Mouse (Mus musculus): ENCODE measurements around the gene Cep78.

DNA sequence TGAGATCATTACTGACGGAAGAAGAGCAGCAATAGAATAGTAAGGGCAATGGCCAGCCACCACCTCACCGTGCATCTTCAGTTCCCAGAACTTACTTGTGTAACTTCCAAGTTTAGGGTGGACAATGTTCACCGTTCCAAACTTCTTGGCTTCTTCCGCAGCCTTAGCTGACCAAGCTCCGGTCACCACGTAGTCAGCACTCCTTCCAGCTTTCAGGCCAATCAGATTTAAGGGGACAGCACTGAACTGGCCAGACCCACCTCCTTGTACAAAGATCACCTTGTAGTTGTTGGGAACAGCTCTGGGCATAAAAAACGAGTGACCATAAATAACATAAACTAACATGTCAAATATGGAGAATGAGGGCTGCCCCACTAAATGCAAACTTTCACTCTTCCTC, 66.7 kb downstream of the Cep78 start:
- TF ChIP-seq CTCF (IDR thresholded peaks at IDR 0.05), result no peak
- no peak for TF ChIP-seq POLR2A (IDR thresholded peaks at IDR 0.05; ENCODE audit: insufficient read depth, low read depth, low read length)
- no peak for TF ChIP-seq EP300 (IDR thresholded peaks at IDR 0.05; ENCODE audit: insufficient read depth, low read depth, low read length)

Data from heart, adult 2 months (tissue).